Mouse (Mus musculus): ENCODE measurements around the gene Gm45623.

- TF ChIP-seq CTCF (IDR thresholded peaks at IDR 0.05; ENCODE audit: extremely low read depth, insufficient read depth, low read length) (no peak), POLR2A (IDR thresholded peaks at IDR 0.05; ENCODE audit: extremely low read depth, insufficient read depth, low read length) (no peak)
These were observed 20.7 kb upstream of the Gm45623 start for GRCm38 (mm10) chr13:56774304-56774703.
